Mouse (Mus musculus) neural tube, embryonic 12.5 days (tissue): ENCODE results near the gene Dennd2a. TPM values are rescaled to one million over a fixed set of nuclear protein-coding genes. Genes with fewer than 3 reads are reported as not detected.
A peak's percentile ranks its signal among the peaks of the same experiment; 100 is the strongest.
"Not testable (repeated sequence)": the region's sequence is repeated elsewhere in the genome, so short reads cannot be mapped to it uniquely, and the experiment has no call there.

Experiments
- ATAC-seq: fragments of 200-750 bp; cut with Nextera tagmentation; 2 replicates; pipeline ENCODE4 v1.8.0; 2017; ENCODE audit warnings: low read depth, mild to moderate bottlenecking, moderate TSS enrichment, moderate library complexity; ENCODE audit not compliant: low FRiP score
- H3K27ac ChIP-seq: fragments of 300-500 bp; sonication (generic); 2 replicates; pipeline ENCODE4 v1.5.1; 2016
- H3K27me3 ChIP-seq: fragments of 300-500 bp; sonication (generic); replicated peaks from 2 replicates; pipeline ENCODE4 v1.6.1; 2016; ENCODE audit warnings: mild to moderate bottlenecking
- H3K36me3 ChIP-seq: fragments of 300-500 bp; sonication (generic); 2 replicates; pipeline ENCODE4 v1.6.1; 2016; ENCODE audit warnings: mild to moderate bottlenecking
- H3K4me1 ChIP-seq: fragments of 300-500 bp; sonication (generic); 2 replicates; pipeline ENCODE4 v1.6.1; 2016
- H3K4me2 ChIP-seq: fragments of 300-500 bp; sonication (generic); replicated peaks from 2 replicates; pipeline ENCODE4 v1.6.1; 2016; ENCODE audit warnings: mild to moderate bottlenecking
- H3K4me3 ChIP-seq: fragments of 300-500 bp; sonication (generic); 2 replicates; pipeline ENCODE4 v1.5.1; 2016
- H3K9ac ChIP-seq: fragments of 300-500 bp; sonication (generic); 2 replicates; pipeline ENCODE4 v1.6.1; 2016; ENCODE audit warnings: mild to moderate bottlenecking
- H3K9me3 ChIP-seq: fragments of 300-500 bp; sonication (generic); 2 replicates; pipeline ENCODE4 v1.6.1; 2016; ENCODE audit warnings: mild to moderate bottlenecking
- WGBS: fragments of 180-500 bp; shearing (Covaris S2); methylation state at CpG from one replicate; pipeline ENCODE4 v1.1.7; 2016; 5-methylcytosine and 5-hydroxymethylcytosine counted together
- polyA plus RNA-seq: library from polyadenylated mRNA; unstranded; fragments of >200 nt; fragmentation: Nextera tagmentation; extraction: Ambion mirVana; gene quantifications from 2 replicates; pipeline ENCODE4 v1.2.1, GENCODE M21; 2016

Gene Dennd2a
- polyA plus RNA-seq, 1 experiment from 2014 or later: 50.6 TPM

- 0 out of 2 replicates have a peak, but pooled peaks have one; percentile 1 for ATAC-seq
Observed at GRCm38 (mm10) chr6:39420867-39421266, 136.8 kb downstream of the Dennd2a start.

GRCm38 (mm10) chr6:39419851-39420721, 137.6 kb downstream of the Dennd2a start, which contains the start of gene Mkrn1:
TSS of gene Mkrn1 (minus strand) at chr6:39420462.
- ATAC-seq: peak; percentile 95
- Histone ChIP-seq H3K4me1 (peaks cover 9% of the 10 kb centered on the region), H3K27ac (peak within 1 kb of the TSS; percentile 91), H3K27me3 (0 out of 2 replicates have a peak, but pooled peaks cover 3% of the 10 kb centered on the region), H3K36me3 (no peaks in the 10 kb centered on the region), H3K9me3 (no peaks in the 10 kb centered on the region), H3K9ac (peak within 1 kb of the TSS; percentile 94), H3K4me2 (peak within 1 kb of the TSS; percentile 69), H3K4me3 (peak within 1 kb of the TSS; percentile 87)
- under 1% methylated on average over 74 of the region's 82 CpGs for WGBS

More at GRCm38 (mm10) chr6:39420867-39421266, 136.8 kb downstream of the Dennd2a start:
- WGBS: 52% methylated on average over 4 of the region's 4 CpGs
- peaks cover 9% of the 10 kb centered on the region for H3K4me1 ChIP-seq
- H3K27ac ChIP-seq: peak overlapping the region; percentile 91; the same call in 1 of the 2 replicates
- 0 out of 2 replicates have a peak, but pooled peaks cover 3% of the 10 kb centered on the region for H3K27me3 ChIP-seq
- H3K9me3 ChIP-seq: no peaks in the 10 kb centered on the region
- peak overlapping the region; percentile 87; the same call in 1 of the 2 replicates for H3K4me3 ChIP-seq
- H3K9ac ChIP-seq: no peak overlapping the region
- H3K4me2 ChIP-seq: peak overlapping the region; percentile 69
- no peaks in the 10 kb centered on the region for H3K36me3 ChIP-seq

- H3K9me3 ChIP-seq: no peaks in the 10 kb centered on the region
- peak overlapping the region; percentile 91 for H3K27ac ChIP-seq
- H3K4me3 ChIP-seq: peak overlapping the region; percentile 87
- H3K9ac ChIP-seq: peak overlapping the region; percentile 94
- peaks cover 9% of the 10 kb centered on the region for H3K4me1 ChIP-seq
- H3K36me3 ChIP-seq: no peaks in the 10 kb centered on the region
- ATAC-seq: no peak
- peak overlapping the region; percentile 69 for H3K4me2 ChIP-seq
- WGBS: under 1% methylated on average over 43 of the region's 43 CpGs
- H3K27me3 ChIP-seq: 0 out of 2 replicates have a peak, but pooled peaks cover 3% of the 10 kb centered on the region
Observed at GRCm38 (mm10) chr6:39419386-39419850, 138.2 kb downstream of the Dennd2a start.

- not testable (repeated sequence) for H3K36me3 ChIP-seq, ATAC-seq, H3K4me2 ChIP-seq, H3K4me3 ChIP-seq, H3K27me3 ChIP-seq, H3K9me3 ChIP-seq, H3K27ac ChIP-seq, H3K4me1 ChIP-seq, H3K9ac ChIP-seq
Observed at GRCm38 (mm10) chr6:39416654-39417053, 141.0 kb downstream of the Dennd2a start.

- ATAC-seq: no peak
- no peak overlapping the region for H3K27ac ChIP-seq
- no peak overlapping the region for H3K4me3 ChIP-seq
- no peaks in the 10 kb centered on the region for H3K36me3 ChIP-seq
- H3K4me2 ChIP-seq: no peak overlapping the region
- peaks cover 9% of the 10 kb centered on the region for H3K4me1 ChIP-seq
- WGBS: 51% methylated on average over 3 of the region's 5 CpGs
- no peaks in the 10 kb centered on the region for H3K27me3 ChIP-seq
- no peak overlapping the region for H3K9ac ChIP-seq
- H3K9me3 ChIP-seq: no peaks in the 10 kb centered on the region
Observed at GRCm38 (mm10) chr6:39415762-39416161, 141.9 kb downstream of the Dennd2a start.

- Histone ChIP-seq H3K27me3 (no peaks in the 10 kb centered on the region), H3K9me3 (no peaks in the 10 kb centered on the region), H3K27ac (no peak overlapping the region), H3K9ac (no peak overlapping the region), H3K4me2 (no peak overlapping the region), H3K4me1 (peaks cover 9% of the 10 kb centered on the region), H3K36me3 (peaks cover 6% of the 10 kb centered on the region), H3K4me3 (no peak overlapping the region)
- WGBS: 80% methylated on average over 1 of the region's 1 CpGs
- ATAC-seq: no peak
Observed at GRCm38 (mm10) chr6:39414106-39414505, 143.6 kb downstream of the Dennd2a start.

Other genes starting within 250 kb of the Dennd2a start
- gene Slc37a3, start 180.2 kb downstream of the Dennd2a start, polyA plus RNA-seq: 57.1 and 63.6 TPM in 2 replicates
- gene Rab19, start 176.7 kb downstream of the Dennd2a start, polyA plus RNA-seq: 0.32 and 0.33 TPM in 2 replicates
- gene Mkrn1, start 137.4 kb downstream of the Dennd2a start, polyA plus RNA-seq: 204 and 209 TPM in 2 replicates
- 37.2 and 40.9 TPM in 2 replicates for gene Adck2, start 16.0 kb upstream of the Dennd2a start, polyA plus RNA-seq
- 0.51 and 1.7 TPM in 2 replicates for gene Gm42420, start 27.9 kb upstream of the Dennd2a start, polyA plus RNA-seq
- gene Ndufb2, start 34.7 kb upstream of the Dennd2a start, polyA plus RNA-seq: 319 and 340 TPM in 2 replicates
- gene Braf, start 167.6 kb upstream of the Dennd2a start, polyA plus RNA-seq: 23.2 and 24.0 TPM in 2 replicates